Mouse (Mus musculus) monocyte, adult 2 months (primary cell): ENCODE measurements around the gene Mphosph10.

Source experiments
- DNase-seq, 2 experiments: peaks; one replicate each; pipeline ENCODE4 v3.0.0; 2022; ENCODE audit warnings: low spot score in 2 of 2, low read depth in 1 of 2

Mphosph10 gene

GRCm38 (mm10) chr7:64392122-64392818, at the start of gene Mphosph10, which contains the start of gene Mcee:
TSS of gene Mphosph10 (minus strand) at chr7:64392268.
TSS of gene Mcee (plus strand) at chr7:64392607.
- DNase-seq, result peak; percentile 94 to 99

DNA sequence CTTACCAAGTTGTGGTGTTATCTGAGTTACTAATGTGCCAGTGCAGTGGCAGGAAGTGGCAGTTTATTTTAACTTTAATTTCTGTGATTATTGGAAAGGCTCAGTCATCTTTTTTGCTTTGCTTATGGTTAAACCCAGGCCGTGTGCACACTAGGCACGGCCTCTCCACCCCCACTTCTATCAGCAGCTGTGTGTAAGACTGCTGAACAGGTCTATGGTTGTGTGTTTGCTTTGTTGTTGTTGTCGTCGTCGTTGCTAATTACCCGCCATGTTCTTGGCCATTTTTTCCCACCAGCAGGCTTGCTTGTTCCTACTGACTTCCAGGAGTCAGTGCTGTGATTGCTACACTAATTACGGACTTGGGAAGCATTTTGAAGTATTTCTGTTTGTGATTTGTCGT, 48.5 kb upstream of the Mphosph10 start:
- DNase-seq, result no peak

GRCm38 (mm10) chr7:64439595-64440518, 47.8 kb upstream of the Mphosph10 start:
- no peak for DNase-seq

DNA sequence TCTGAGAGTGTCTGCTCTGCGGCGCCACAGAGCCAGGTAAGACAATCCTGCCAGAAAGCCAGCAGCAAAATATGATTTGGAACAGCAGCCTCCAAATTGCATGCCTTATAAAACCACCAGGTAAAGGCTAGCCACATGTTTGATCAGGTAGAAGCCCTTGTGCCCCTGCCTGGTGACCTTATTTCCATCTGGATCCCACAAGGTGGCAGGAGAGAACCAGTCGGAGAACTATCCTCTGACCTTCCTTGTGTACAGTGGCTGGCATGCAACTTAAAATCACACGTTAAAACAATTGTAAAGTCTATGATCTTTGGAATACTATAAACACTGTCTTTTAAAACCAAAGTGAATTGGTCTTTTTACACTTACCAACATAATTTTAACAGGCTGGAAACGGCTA, 32.8 kb upstream of the Mphosph10 start:
- no peak for DNase-seq

- DNase-seq, result no peak
These were observed 11.9 kb upstream of the Mphosph10 start for GRCm38 (mm10) chr7:64403989-64404388.

DNA sequence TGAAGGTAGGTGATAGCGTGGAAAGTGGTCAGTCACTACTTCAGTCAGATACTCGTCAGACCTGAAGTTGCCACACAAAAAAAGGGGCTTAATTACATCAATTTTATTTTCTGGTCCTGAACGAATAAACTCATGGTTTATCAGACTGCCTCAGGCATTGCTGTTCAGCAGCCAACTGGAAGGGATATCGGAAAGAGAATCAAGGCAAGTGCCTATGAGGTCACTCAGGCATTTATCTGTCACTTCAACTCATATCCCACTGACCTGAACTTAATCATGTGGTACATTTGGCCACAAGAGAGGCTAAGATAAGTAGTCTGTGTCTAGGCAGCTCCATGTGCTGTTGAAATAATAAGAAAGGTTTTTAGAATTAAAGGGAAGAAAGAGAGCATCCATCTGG, 10.4 kb upstream of the Mphosph10 start:
- no peak for DNase-seq

GRCm38 (mm10) chr7:64400725-64401124, 8.7 kb upstream of the Mphosph10 start:
- DNase-seq, result no peak

DNA sequence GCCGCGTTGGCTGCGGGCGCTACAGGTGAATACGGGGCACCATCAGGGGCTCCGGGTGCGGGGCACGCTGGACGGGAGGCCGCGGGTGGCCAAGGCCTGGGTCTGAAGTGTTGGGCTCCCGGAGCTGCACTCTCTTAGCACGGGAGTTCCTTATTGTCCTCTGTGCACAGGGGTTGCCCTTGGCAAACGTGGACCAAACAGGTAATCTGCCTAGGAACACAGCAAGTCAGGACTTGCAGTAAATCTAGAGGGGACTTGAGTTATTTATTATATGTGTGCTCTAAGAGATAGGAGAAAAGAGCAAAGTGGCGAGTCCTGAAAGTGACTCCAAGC, 717 bp upstream of the Mphosph10 start:
- no peak for DNase-seq

- DNase-seq, result no peak
These were observed 589 bp downstream of the Mphosph10 start for GRCm38 (mm10) chr7:64391479-64391878.

- DNase-seq, result peak; percentile 79 to 84
These were observed 18.1 kb downstream of the Mphosph10 start, which contains the start of gene Fan1 for GRCm38 (mm10) chr7:64373830-64374562. TSS of gene Fan1 (minus strand) at chr7:64374095.

DNA sequence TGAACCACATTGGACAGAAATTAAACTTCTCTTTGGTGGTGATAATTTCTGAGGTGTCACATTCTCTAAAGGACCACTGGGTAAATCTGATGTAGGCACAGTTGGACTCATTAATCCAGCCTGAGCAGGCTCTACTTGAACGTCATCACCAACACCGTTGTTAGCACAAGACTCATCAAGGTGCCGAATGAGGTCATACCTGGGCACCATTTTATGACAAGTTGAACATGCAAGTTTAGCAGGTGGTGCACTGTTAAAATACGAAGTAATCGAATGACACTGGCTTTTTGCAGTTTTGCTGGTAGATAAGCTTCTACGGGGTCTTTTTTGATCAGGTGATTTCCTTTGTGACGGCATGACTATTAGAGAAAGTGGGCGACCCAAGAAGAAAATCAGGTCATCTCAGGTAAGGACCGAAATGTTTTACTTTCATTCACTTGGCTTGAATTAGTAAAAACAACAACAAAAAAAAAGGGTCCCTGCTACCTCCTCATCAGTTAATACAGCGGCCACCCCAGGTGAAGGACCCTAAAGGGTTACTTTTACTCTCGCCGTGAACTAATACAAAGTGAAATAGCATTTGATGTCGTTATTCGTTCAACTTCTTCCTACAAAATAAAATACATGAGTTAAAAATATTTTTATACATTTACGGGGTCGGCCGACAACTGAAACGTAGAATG, 18.8 kb downstream of the Mphosph10 start:
- DNase-seq, result no peak

- no peak for DNase-seq
These were observed 19.9 kb downstream of the Mphosph10 start for GRCm38 (mm10) chr7:64371940-64372878.

GRCm38 (mm10) chr7:64369841-64370240, 22.2 kb downstream of the Mphosph10 start:
- DNase-seq, result no peak

DNA sequence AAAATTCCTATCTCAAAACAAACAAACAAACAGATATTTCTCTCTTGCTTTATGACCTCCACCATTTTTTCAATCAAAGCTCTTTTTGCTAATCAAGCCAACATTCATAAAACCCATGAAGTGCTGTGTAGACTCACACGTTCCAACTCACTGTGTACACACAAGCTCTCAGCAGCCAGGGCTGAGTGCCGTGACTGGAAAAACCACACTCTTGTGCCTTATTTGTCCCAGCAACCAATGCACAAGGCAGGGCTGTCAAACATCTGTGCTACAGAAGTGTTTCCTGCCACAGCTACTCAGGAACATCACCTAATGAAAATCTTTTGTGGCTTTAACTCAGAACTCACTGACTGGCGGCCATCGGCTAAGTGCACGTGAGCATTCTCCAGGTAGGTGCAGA, 26.2 kb downstream of the Mphosph10 start:
- DNase-seq, result no peak

DNA sequence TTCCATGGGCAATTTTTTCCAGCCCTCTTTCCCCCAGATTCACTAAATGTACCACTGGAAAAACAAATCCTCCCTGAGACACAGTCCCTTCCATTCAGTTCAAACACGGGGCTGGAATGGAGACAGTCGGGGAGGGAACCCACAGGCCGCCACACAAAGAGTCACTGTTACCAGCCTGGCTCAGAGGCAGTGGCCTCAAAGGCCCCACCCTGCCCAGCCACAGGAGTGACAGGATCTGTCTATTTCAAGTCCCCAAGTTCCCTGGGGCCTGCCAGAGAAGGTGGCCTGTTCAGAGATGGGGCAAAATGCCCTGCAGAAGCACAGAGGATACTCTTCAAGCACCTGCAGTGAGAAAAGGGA, 31.5 kb downstream of the Mphosph10 start:
- DNase-seq, result no peak

DNA sequence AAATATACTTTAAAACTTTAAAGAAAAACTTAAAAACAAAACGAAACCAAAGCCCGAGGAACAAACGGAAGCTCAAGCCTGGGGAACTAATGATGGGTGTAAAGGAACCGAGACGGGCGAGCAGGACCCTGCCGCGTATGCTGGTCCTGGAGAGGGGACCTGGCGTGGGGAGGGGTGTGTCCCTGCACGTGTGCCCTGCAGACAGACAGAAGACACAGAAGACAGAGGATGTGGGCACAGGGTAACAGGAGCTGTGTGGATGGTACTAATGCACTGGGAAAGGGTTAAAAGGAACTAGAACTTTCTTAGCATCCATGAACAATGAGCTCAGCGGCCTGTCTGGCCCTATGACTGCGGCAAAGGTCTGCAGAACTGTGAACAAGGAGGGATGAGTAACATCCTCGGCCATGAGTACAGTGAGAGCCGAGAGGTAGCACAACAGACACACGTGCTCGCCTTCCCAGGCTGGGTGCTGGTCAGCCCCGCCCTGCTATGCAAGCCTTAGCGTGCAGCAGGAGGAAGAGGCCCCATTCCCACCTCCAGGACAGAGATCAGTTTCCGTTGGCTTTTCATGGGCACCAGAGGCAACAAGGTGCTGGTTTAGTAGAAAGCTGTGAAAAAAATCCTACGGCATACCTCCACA, 32.0 kb downstream of the Mphosph10 start:
- DNase-seq, result no peak

DNA sequence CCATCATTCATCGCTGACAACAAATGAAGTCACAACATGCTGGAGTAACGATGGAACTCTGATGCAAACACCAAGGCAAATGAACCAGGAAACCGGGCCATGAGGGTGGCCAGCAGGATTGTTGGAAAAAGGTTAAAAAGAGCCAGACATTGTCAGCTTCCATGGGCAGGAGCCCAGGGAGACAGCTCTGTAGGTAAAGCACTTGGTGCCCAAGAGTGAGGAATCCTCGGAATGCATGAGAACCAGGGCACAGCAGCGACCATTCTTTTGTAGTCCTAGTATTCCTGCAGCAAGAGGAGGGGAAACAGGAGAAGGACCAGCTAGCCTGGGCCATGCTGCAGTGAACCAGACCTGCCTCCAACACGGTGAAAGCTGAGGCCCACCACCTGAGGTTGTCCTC, 33.4 kb downstream of the Mphosph10 start:
- DNase-seq, result no peak

- DNase-seq, result no peak
These were observed 34.7 kb downstream of the Mphosph10 start for GRCm38 (mm10) chr7:64357405-64357804.

GRCm38 (mm10) chr7:64356661-64357060, 35.4 kb downstream of the Mphosph10 start:
- DNase-seq, result no peak
